Mouse (Mus musculus) forebrain, embryonic 14.5 days (tissue): ENCODE results near the gene Chn2. TPM values are rescaled to one million over a fixed set of nuclear protein-coding genes. Genes with fewer than 3 reads are reported as not detected.

Experiments used
- ATAC-seq: fragments of 200-750 bp; cut with Nextera tagmentation; 2 replicates; pipeline ENCODE4 v1.8.0; 2017; ENCODE audit warnings: mild to moderate bottlenecking, moderate library complexity
- DNase-seq: peaks from one replicate; pipeline ENCODE4 v3.0.0-alpha.2; 2015; ENCODE audit warnings: low spot score
- H3K27ac ChIP-seq: fragments of 300-500 bp; sonication (generic); 2 replicates; pipeline ENCODE4 v1.5.1; 2014; ENCODE audit warnings: low read depth, mild to moderate bottlenecking, control low read depth, low read length, moderate library complexity
- H3K27me3 ChIP-seq: fragments of 300-500 bp; sonication (generic); replicated peaks from 2 replicates; pipeline ENCODE4 v1.6.1; 2014; ENCODE audit warnings: low read length, control low read depth, mixed read lengths; ENCODE audit not compliant: control insufficient read depth, insufficient read depth
- H3K36me3 ChIP-seq: fragments of 300-500 bp; sonication (generic); 2 replicates; pipeline ENCODE4 v1.6.1; 2014; ENCODE audit warnings: low read length, control low read depth; ENCODE audit not compliant: control insufficient read depth, insufficient read depth
- H3K4me1 ChIP-seq: fragments of 300-500 bp; sonication (generic); 2 replicates; pipeline ENCODE4 v1.6.1; 2014; ENCODE audit warnings: antibody characterized with exemption, low read length, control low read depth; ENCODE audit not compliant: control insufficient read depth, insufficient read depth
- H3K4me2 ChIP-seq: fragments of 300-500 bp; sonication (generic); 2 replicates; pipeline ENCODE4 v1.6.1; 2014; ENCODE audit warnings: mild to moderate bottlenecking, control low read depth, low read length
- H3K4me3 ChIP-seq: fragments of 300-500 bp; sonication (generic); 2 replicates; pipeline ENCODE4 v1.5.1; 2014; ENCODE audit warnings: low read depth, low read length, control low read depth
- H3K9ac ChIP-seq: fragments of 300-500 bp; sonication (generic); 2 replicates; pipeline ENCODE4 v1.6.1; 2014; ENCODE audit warnings: mild to moderate bottlenecking, low read length, control low read depth, moderate library complexity
- H3K9me3 ChIP-seq: fragments of 300-500 bp; sonication (generic); replicated peaks from 2 replicates; pipeline ENCODE4 v1.6.1; 2016; ENCODE audit warnings: low read length, control low read depth, mixed read lengths; ENCODE audit not compliant: control insufficient read depth
- WGBS: fragments of 180-500 bp; shearing (Covaris S2); extraction: QIAGEN DNeasy Blood & Tissue Kit; methylation state at CpG from one replicate; pipeline ENCODE4 v1.1.7; 2014; 5-methylcytosine and 5-hydroxymethylcytosine counted together
- polyA plus RNA-seq: library from polyadenylated mRNA; unstranded; fragments of >200 nt; fragmentation: Nextera tagmentation; extraction: Ambion mirVana; gene quantifications from 2 replicates; pipeline ENCODE4 v1.2.1, GENCODE M21; 2014

The Chn2 gene
- polyA plus RNA-seq, 1 experiment from 2014 or later = 45.9 TPM

DNA sequence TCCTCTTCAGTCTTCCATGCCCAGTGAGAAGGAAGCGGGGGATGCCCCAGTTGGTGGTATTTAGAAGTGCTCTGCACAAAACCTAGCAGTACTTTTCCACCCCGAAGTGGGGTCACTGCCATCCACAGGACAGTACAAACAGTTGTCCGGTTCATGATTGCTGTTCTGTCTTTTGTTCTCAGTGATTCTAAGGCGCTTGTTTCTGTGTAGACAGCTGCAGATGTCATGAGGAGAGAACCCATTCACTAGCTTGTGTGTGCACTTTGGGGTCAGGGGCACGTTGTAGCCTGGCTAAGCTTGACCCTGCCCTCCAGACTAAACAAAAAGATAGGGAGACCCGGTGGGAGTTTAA, 234.0 kb downstream of the Chn2 start:
- Histone ChIP-seq H3K4me1 (peaks cover 5% of the 10 kb centered on the region; the same call in 1 of the 2 replicates), H3K27ac (no peak overlapping the region), H3K36me3 (no peaks in the 10 kb centered on the region), H3K4me3 (no peak overlapping the region), H3K4me2 (no peak overlapping the region), H3K9me3 (no peaks in the 10 kb centered on the region), H3K27me3 (no peaks in the 10 kb centered on the region), H3K9ac (no peak overlapping the region)
- WGBS = 73% methylated on average over 6 of the region's 6 CpGs
- DNase-seq = no peak
- no peak for ATAC-seq

DNA sequence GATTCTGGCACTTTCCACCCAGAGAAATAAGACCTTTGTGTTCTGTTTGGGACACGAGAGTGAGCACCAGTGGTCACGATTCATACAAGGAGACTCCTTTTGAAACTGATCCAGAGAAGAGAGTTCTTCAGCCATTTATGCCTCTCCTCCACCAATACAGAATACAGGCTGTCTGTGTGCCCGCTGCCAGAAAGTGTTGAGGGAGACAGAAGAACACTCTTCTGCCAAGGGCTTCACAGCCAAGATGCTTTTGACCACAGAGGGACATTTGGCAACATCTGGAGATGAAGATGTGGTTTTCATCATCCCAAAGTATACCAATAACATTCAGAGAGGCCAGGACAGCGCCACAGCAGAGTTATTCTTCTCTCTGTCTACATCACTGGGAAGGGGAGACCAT, 237.9 kb downstream of the Chn2 start:
- DNase-seq = no peak
- Histone ChIP-seq H3K9me3 (no peaks in the 10 kb centered on the region), H3K4me3 (no peak overlapping the region), H3K27ac (no peak overlapping the region), H3K4me1 (peaks cover 5% of the 10 kb centered on the region; the same call in 1 of the 2 replicates), H3K36me3 (no peaks in the 10 kb centered on the region), H3K9ac (no peak overlapping the region), H3K4me2 (no peak overlapping the region), H3K27me3 (no peaks in the 10 kb centered on the region)
- no peak for ATAC-seq
- 79% methylated on average over 4 of the region's 4 CpGs for WGBS

DNA sequence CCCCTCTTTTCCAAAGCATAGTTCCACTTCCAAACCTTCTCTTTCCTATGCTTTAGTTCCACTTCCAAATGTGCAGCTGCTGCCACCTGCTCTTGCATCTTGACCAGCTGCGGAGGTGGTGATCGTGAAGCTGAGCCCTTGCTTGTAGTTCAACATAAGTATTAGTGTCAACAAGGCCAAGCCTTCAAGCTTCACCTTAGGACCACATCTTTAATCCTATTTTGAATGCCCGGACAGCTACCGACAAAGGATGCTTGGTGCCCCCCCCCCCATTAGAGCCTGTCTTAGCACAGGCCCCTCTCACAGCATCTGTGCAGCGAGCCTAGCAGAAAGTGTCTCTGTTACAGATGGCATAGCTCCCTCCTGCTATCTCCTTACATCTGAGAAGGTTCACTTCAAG, 238.5 kb downstream of the Chn2 start:
- no peak for DNase-seq

DNA sequence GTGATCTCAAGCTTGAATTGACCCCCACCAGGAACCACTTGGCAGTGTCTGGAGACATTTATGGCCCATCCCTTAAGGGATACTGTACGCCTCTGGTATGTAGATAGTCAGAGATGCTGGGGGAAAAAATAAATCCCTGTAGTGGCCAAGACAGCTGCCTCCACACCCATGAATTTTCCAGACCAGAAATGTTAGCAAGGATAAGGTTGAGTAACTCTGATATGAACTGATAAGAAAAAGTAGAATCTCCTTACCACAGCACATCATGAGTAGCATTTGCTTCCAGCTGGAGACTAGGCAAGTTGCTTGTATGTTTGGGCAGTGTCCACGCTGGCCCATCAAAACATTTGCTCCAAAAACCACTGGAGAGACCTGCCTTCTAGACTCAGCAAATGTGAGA, 239.3 kb downstream of the Chn2 start:
- Histone ChIP-seq H3K27me3 (no peaks in the 10 kb centered on the region), H3K9ac (no peak overlapping the region), H3K36me3 (no peaks in the 10 kb centered on the region), H3K4me3 (no peak overlapping the region), H3K4me2 (no peak overlapping the region), H3K27ac (no peak overlapping the region), H3K9me3 (no peaks in the 10 kb centered on the region), H3K4me1 (peaks cover 5% of the 10 kb centered on the region; the same call in 1 of the 2 replicates)
- ATAC-seq (no peak), DNase-seq (no peak)
- 94% methylated on average over 2 of the region's 2 CpGs for WGBS

More for the DNA sequence above, 238.5 kb downstream of the Chn2 start:
- H3K27me3 ChIP-seq = no peaks in the 10 kb centered on the region
- no peaks in the 10 kb centered on the region for H3K9me3 ChIP-seq
- no peak for ATAC-seq
- H3K4me3 ChIP-seq = no peak overlapping the region
- no peak overlapping the region for H3K9ac ChIP-seq
- H3K4me1 ChIP-seq = peaks cover 5% of the 10 kb centered on the region; the same call in 1 of the 2 replicates
- H3K36me3 ChIP-seq = no peaks in the 10 kb centered on the region
- no peak overlapping the region for H3K27ac ChIP-seq
- H3K4me2 ChIP-seq = no peak overlapping the region
- 21% methylated on average over 5 of the region's 5 CpGs for WGBS

DNA sequence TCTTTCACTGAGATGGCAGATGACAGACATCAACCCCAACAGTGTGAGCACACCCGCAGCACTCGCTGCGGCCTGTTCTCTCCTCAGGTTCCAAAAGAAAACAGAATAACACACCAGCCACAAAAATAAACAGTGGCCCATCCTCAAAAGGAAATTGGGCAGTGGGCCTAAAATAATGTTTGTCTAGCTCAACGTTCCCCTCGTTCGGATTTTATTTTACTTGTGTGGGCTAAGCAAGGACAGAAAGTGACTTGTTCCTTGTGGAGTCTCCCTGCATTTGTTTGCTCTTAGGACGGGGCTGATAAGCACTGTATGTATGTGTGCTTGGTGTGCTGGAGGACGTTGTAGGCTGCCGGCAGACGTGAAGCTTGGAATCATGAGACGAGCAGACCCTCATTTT, 240.0 kb downstream of the Chn2 start:
- WGBS = 84% methylated on average over 11 of the region's 11 CpGs

DNA sequence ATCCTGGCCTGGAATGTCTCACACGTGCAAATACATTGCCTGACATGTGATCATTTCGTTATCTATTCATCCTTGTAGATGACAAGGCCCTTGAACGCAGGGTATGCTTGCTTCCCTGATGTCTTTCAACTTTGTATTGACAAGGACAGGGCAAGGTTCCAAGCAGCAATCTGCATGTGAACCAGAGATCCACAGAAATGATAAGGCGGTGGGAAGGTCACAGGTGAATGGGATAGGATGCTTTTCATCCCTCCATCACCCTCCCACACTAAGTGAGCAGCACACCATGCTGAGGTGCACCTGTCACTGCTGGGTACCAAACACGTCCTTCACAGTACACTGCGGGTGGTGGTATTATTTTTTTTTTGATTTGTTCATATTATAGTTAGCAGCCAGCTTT, 240.9 kb downstream of the Chn2 start:
- ATAC-seq (no peak), DNase-seq (no peak)
- Histone ChIP-seq H3K4me3 (no peak overlapping the region), H3K36me3 (no peaks in the 10 kb centered on the region), H3K27ac (no peak overlapping the region), H3K4me1 (peaks cover 5% of the 10 kb centered on the region; the same call in 1 of the 2 replicates), H3K27me3 (no peaks in the 10 kb centered on the region), H3K4me2 (no peak overlapping the region), H3K9ac (no peak overlapping the region), H3K9me3 (no peaks in the 10 kb centered on the region)
- 78% methylated on average over 6 of the region's 6 CpGs for WGBS

More for the DNA sequence above, 240.0 kb downstream of the Chn2 start:
- ATAC-seq = no peak
- no peaks in the 10 kb centered on the region for H3K36me3 ChIP-seq
- peaks cover 5% of the 10 kb centered on the region; the same call in 1 of the 2 replicates for H3K4me1 ChIP-seq
- H3K4me3 ChIP-seq = no peak overlapping the region
- no peaks in the 10 kb centered on the region for H3K27me3 ChIP-seq
- H3K27ac ChIP-seq = no peak overlapping the region
- H3K9ac ChIP-seq = no peak overlapping the region
- no peak overlapping the region for H3K4me2 ChIP-seq
- no peak for DNase-seq
- H3K9me3 ChIP-seq = no peaks in the 10 kb centered on the region

DNA sequence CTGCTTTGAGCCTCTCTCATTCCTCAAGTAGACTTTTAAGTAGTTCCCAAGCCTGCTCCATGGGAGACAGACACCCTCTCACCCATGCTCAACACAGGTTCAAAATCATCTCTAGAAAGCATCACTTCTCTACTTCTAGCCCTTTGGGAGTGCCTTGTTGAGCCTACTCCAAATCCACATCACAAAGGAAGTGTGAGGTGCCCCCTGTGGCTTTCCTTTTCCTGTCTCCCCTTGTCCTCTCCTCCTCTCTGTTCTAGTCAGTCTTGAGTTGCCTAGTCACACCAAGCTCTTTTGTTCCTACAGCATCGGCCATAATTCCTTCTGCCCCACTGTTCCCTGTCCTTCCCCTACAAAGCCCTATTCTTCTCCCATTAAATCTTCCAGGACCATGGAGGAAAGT, 243.9 kb downstream of the Chn2 start:
- 4% methylated on average over 1 of the region's 1 CpGs for WGBS

DNA sequence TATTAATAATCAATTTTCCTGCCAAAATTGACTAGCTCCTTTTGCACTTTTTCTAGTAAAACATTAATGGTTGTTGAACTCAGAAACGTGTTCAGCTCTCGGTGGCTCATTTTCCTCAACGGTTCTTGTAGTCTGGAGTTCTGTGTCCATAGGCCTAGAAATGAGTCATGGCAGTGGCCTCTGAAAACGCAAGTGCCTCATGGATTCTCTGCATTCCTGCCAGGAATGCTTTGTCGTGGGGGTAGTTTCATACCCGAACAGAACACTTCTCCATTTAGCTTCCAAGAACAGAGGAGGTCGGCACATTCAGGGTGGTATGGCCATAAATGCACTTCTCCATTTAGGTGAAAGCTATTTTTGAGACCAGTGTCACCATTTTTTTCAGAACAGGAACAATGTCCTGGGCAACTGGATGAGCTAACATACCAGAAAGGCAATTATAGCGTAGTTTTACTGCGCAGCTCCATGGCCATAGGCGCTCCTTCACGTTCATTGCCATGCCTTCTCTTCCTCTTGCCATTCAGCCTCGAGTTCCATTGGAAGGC, 244.9 kb downstream of the Chn2 start:
- Histone ChIP-seq H3K27ac (no peak overlapping the region), H3K4me3 (no peak overlapping the region), H3K36me3 (no peaks in the 10 kb centered on the region), H3K27me3 (no peaks in the 10 kb centered on the region), H3K9me3 (no peaks in the 10 kb centered on the region), H3K9ac (no peak overlapping the region), H3K4me2 (no peak overlapping the region), H3K4me1 (no peaks in the 10 kb centered on the region)
- WGBS = 92% methylated on average over 12 of the region's 12 CpGs
- no peak for ATAC-seq
- DNase-seq = no peak

More for the DNA sequence above, 243.9 kb downstream of the Chn2 start:
- H3K36me3 ChIP-seq = no peaks in the 10 kb centered on the region
- H3K9me3 ChIP-seq = no peaks in the 10 kb centered on the region
- DNase-seq (no peak), ATAC-seq (no peak)
- H3K4me1 ChIP-seq = no peaks in the 10 kb centered on the region; the same call in 1 of the 2 replicates
- H3K27ac ChIP-seq = no peak overlapping the region
- no peak overlapping the region for H3K4me2 ChIP-seq
- H3K27me3 ChIP-seq = no peaks in the 10 kb centered on the region
- H3K9ac ChIP-seq = no peak overlapping the region
- no peak overlapping the region for H3K4me3 ChIP-seq

DNA sequence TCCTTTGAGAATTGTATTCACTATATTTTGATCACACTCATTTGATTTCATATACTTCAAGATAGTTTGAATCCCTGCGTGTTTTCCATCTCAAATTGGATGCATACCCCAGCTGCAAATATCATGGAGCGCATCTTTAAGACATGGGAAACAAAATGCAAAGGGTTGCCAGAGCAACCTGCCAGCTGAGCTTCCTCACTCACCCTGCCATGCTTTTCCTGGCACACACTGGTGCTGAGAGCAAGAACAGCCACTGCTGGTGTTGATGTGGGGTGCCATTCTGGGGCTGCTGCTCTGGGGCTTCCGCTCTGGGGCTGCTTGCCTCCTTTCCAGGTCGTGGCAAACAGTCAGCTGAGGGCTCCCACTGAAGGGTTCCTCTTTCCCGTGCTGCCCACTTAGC, 247.5 kb downstream of the Chn2 start:
- WGBS = 74% methylated on average over 5 of the region's 5 CpGs
- Histone ChIP-seq H3K27ac (no peak overlapping the region), H3K27me3 (no peaks in the 10 kb centered on the region), H3K4me3 (no peak overlapping the region), H3K9ac (no peak overlapping the region), H3K9me3 (no peaks in the 10 kb centered on the region), H3K4me2 (no peak overlapping the region), H3K36me3 (0 out of 2 replicates have a peak, but pooled peaks cover 3% of the 10 kb centered on the region), H3K4me1 (no peaks in the 10 kb centered on the region)
- peak; percentile 21 for DNase-seq
- no peak for ATAC-seq
